Mouse (Mus musculus) erythroblast, embryonic 14.5 days (primary cell): ENCODE results near the gene Adgrd1.

Source experiments
- GATA1 ChIP-seq: IDR thresholded peaks from 2 replicates; pipeline ENCODE4 v1.6.1; 2012; ENCODE audit warnings: low read length, inconsistent platforms, mixed read lengths
- TAL1 ChIP-seq: IDR thresholded peaks from 3 replicates; pipeline ENCODE4 v1.6.1; 2012; ENCODE audit warnings: low read length, inconsistent platforms, mixed read lengths

GRCm38 (mm10) chr5:129179356-129179755 is 82.8 kb downstream of the Adgrd1 start:
- TF ChIP-seq GATA1: no peak
- no peak for TF ChIP-seq TAL1
